Mouse (Mus musculus) thymus, postnatal 25 days (tissue): ENCODE measurements at regions not wholly inside any gene's neighbourhood (a gene's known extent, or its start where the extent isn't known, plus 50 kb on each side); places are given as distances from the start of the nearest gene placed in this dataset.

Experiments used
- DNase-seq: peaks from one replicate; pipeline ENCODE4 v3.0.0; 2022

DNA sequence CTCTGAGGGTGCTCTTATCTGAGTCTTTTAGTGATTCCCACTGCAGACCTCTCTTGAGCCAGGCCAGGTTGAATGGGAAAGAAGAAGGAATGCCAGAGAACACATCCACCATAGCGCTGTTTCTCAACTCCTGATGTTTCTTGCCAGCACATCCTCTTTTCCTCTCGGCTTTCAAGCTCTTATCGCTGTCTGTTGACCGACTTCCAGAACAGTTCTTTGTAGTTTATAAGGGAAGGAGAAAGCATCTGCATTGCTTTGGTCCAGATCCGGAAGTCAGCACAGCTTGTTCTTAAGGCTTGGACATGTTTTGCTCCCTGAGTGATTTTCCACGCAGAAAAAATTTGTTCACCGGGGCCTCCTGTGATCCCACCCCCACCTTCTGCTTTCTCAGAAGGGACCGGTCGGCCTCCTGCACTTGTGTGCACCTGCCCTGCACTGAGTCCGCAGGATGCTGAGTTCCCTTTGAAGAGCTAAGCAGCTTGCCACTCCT lies 183.7 kb downstream of the Bcl2l11 start:
- no peak for DNase-seq

DNA sequence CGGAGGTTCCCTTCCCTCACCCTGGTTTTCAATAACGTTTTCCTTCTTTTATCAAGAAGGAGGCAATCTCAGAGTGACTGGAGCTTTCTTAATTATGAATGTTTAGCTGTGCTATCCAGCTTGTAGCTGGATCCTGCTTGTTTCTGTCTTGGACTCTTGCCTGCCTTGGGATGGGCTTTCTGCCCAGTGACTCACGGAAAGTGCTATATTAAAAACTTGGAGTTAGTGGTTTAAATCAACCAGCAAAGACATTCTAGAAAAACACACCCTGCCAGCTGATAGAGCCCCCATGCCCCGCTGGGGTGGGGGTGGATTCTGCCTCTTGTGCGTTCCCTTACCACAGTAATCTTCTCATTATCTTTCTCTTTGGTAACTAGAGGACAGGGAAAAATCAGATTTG lies 184.2 kb downstream of the Bcl2l11 start:
- DNase-seq = no peak

DNA sequence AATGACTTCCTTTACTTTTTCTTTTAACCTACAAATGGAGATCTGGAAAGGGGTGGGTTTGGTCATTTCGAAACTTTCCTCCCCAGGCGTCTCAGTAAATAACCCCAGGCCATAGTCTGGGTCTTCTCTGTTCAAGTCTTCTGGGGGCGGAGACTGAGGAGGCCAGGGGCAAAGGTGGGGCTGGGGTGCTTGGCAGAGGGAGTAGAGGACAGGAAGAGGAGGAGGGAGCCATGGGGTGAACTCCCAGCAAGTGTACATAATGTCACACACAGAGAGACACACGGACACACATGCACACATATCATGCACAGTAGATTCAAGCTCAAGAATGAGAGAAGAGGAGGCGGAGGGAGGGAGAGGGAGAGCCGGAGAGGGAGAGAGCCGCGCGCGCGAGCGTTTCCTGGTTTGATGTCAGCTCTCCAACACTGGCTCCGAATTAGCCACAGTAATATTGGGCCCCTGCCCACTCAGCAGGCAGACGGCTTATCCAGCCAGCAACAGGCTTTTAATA lies 186.3 kb downstream of the Bcl2l11 start:
- DNase-seq = peak; percentile 53

DNA sequence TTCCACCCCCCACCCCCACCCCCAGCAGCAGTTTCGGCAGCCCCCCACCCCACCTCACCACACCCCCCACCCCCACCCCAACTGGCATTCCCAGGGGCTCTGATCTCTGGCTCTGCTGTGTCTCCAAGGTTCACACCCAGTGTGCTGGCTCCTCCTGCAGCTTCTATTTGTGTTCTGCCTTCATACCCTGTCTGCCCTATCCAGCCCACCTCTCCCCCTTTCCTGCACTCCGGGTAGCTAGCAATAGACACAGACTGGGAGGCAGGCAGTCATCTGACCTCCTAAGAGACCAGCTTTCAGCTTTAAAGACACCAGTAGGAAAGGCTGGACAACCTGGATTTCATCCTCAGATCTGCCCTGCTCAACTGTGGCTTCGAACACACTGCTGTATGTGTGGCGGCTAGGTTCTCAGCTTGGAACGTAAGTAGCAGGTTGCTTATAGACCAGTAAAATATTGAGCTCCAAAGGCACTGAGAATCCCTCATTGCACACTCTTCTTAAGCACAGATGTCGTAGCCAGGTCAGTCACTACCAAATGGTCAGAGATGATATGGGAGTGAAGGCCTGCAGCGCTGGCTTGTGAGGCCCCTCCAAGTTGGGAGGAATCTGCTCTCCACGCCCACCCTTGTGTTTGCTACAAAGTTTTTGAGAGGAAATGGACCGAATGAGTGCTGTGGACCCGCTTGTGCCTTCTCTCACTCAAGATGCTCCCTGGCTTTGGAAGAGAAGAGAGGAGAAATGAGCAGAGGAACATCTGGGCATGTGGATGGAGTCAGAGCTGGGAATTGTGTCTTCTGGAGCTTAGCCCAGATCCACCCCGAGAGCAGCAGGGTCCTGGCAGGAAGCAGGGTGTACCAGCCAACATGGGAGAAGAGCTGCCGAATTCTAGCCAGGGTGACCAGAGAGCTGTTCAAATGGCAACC lies 187.1 kb downstream of the Bcl2l11 start:
- no peak for DNase-seq

DNA sequence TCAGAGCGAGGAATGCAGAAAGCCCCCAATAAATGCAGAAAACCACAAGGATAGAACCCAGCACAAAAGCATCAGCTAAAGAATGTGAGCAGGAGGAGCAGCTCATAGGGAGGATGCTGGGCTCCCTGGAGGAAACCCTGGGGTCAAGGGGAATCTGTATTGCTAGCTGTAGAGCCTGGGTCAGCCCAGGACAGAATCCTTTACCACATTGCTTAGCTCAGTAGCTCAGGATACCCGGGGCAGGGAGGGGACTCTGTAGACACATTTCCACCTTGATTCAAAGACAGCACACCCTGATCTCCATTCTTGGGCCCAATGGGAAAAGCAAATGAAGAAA lies 187.7 kb downstream of the Bcl2l11 start:
- DNase-seq = no peak

DNA sequence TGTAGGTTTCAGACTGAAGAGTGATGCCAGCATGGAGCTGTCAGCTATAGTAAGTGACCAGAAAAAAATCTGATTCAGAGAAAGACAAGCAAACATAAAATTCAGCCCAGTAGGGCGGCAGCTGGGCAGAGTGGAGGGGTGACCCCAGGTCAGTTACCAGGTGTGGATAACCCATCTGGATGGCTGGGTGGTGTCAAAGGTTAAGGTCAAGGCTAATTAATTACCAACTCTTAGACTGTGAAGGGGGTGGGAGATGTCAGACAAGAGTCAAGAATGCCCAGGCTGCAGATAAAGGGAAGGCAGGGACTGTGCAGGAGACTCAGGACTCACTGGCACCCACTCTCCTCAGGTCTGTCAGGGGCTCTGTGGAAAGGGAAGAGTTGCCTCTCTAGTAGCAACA lies 188.1 kb downstream of the Bcl2l11 start:
- DNase-seq = no peak

DNA sequence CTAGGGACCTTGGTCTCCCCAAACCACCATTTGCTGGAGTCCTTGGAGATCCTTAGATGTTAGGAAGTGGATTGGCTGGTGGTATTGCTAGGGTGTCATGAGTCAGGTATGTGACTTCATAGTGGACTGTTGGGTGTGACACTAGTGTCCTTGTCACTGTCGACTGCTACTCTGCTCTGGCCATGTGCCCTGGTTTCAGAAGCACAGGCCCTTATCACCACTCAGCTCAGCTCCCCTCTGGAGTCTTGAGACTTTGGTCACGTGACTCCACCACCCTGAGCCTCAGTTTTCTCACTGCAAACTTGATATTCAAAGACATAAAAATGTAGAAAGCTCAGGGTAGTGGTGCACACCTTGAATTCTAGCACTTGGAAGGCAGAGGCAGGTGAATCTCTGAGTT lies 190.7 kb downstream of the Bcl2l11 start:
- no peak for DNase-seq

DNA sequence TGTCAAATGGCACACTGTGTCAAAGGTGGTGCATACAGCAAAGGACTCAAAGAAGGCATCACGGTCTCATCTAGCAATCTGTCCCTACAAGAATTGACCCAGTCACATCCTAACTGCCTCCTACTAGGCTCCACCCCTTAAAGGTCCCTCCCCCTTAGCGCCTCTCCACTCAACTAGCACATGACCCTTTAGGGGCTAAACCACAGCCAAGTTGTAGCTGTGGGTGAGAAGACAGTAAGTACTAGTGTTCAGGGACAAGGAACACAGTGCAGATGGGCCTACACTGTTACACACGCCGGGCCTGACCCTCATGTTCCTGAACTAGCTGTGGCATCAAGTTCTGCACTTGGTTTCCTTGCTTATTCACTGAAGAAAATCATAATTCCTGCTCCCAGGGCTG lies 192.4 kb downstream of the Bcl2l11 start:
- DNase-seq = no peak

DNA sequence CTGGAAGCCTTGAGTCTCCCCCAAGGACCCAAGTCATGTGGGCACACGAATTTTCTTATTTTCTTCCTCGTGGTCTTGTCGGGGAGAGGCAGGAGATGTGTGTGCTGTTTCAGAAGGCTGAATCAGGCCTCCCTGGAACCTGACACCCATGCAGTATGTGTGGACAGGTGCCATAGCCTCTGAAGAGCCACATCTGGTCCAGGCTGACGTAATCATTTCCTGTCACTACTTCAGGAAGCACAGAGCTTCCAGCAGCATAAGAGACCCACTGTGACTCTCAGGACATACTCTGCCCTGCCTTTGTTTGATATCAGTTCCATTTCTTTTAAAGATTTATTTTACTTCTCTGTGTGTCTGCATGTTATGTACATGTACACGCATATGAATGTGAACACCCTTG lies 193.1 kb downstream of the Bcl2l11 start:
- peak; percentile 44 for DNase-seq

DNA sequence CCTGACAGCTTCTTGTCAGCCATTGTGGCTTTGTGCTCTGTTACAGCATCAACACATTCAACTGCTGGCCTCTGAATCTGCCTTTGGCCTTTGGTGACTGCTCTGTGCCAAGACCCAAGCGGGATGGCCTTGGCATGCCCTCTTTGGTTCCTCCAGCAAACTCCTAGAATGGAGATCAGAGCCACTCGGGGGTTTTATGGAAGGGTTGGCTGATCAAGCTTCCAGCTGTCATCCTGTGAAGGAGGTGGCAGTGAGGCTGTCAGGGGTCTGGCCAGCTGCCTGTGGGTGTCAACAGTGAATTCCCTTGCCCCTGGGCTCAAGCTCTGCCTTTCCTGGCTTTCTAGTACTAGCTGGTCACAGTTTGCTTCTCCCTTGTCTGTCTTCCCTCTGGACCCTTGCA lies 195.6 kb downstream of the Bcl2l11 start:
- DNase-seq = no peak

DNA sequence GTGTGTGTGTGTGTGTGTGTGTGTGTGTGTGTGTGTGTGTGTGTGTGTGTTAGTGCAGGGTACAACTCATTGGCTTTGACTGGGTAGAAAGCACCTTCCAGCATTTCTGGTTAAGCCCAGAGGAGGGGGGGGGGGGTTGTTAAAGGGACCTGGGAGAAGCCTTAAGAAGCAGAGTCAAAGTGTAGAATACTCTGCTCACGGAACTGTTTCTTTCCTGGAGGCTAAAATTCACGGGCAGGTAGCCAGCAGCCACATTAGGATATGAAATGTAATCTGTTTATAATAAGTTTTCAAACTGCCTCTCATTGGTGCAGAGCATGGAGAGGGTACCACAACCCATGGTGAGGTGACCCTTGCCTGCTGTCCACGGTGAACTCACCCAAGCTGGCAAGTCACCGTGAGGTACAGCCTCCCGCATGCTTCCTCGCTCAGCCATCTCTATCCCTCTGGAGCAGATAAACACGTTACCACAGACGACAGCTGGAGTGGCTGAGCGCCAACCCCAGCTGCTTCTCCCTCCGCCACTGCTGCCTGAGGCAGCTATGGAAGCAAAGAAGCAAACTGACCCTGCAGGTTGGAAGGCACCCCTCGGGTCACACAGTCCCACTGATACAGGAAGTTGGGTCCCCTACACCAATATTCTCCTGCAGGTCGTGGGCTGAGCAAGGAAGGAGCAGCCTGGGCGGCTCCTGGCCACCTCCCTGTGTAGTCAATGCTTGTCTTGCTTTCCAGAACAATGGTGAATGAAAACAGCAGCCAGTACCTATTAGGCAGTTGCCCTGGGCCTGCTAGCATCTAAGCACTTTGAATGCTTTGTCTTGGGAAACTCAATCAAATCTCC lies 198.6 kb downstream of the Bcl2l11 start:
- DNase-seq = no peak

DNA sequence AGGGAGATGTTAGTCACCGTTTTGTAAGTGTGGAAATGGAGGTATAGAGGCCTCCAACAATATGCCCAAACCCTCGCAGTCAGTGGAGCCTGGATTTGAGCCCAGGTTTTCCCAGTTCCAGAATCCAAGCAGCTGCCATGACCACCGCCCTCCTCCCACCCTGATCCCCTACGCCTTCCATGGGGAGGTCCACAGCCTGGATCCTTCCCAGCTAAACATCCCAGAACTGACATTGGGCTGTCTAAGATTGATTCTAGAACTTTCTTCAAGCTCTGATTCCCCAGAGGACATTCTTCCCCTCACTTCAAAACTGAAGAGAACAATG lies 199.2 kb downstream of the Bcl2l11 start:
- DNase-seq = no peak

DNA sequence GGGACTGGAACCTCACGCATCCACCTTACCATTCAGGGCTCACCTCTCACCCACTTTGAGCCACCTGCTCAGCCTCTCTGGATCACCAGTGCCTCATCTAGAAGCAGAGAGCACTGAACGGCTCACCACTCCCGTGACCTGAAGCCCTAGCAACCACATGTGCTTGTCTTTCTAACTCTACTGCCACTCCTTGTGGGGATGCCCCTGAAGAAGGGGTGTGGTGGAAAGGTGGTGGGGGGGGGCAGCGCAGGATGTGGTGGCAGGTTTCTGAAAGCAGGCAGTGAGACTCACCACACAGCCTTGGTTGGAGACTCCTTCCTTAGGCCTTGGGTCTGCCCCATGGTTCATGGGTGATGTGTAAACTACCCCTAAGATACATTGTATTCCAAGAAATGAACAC lies 199.6 kb downstream of the Bcl2l11 start:
- DNase-seq = peak; percentile 49

DNA sequence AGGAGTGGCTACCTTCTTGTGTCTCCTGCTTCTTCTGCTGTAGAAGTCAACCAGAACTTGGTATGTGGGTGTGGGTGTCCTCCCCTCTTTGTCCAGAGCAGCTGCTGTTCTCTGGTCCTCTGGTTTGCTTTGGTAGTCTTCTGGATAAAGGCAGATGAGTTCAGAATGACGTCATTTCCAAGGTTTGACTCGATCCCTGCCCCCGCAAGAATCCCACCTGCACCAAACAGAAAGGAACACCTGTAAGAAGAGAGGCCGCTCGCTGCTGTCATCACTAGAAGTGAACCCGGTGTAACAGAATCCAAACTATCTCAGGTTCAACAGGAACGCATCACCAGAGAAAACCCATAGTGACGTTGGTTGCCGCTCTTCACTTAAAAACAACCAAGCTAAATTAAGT lies 205.0 kb downstream of the Bcl2l11 start:
- no peak for DNase-seq

DNA sequence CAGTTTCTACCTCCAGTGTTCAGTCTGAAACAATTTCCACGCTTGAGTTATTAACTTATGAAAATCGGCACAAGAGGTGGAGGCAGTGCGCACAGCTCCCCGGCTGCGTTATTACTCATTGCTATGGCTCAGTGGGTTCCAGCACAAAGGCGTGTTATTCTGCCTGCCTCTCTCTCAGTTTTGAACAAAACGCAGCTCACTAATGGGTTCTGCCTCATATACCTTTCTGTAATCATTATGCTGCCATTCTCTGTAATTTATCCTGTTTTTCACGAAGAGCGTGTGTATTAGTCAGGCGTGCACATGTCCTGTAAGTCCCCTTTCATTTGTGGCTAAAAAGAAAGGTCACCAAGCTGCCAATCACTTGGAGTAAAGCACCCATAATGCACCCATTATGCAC lies 205.4 kb downstream of the Bcl2l11 start:
- no peak for DNase-seq

DNA sequence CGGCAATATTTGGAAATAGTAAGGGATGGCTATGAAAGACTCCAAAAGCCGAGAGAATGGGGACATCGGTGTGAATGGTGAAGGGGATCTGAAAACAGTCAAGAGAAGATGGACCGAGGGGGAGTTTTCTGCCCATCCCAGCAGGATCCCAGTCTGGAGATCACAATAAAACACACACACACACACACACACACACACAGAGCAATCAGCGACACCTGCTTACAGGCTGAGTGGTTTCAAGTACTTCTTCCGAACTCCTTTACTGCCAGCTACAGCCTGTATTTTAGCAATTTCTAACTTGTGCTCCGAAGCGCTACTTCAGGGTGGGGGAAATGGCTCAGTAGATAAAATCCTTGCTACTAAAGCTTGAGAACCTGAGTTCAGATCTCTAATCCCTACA lies 205.8 kb downstream of the Bcl2l11 start:
- no peak for DNase-seq

DNA sequence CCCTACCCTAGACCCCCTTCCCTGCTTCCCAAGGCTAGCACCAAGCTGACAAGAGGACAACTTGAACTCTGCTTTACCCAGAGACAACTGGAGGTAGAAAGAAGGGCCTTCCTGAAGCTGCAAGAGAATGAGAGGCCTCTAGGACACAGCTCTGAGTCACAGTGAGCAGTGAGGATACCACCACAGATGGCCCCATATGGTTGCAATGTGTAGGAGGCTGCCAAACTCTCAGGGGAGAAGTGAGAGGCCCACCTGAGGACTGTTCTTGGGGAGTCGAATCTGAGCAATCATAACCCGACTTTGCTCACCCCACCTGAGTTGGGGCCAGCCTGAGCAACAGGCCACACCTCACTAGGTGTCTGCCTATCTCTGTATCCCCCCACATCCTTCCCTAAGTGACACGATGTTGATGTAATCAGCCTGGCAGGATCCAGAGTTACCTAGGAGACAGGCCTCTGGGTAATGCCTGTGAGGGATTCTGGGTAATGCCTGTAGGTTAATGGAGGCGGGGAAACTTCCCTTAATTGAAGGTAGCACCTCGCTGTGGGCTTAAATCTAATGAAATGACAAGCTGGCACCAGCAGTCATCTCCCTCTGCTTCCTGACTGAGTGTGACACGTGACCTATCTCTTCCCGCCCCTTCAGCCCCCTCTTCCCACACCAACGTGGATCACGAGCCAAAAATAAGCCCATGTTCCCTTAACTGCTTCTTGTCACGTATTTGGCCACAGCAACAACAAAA lies 207.7 kb downstream of the Bcl2l11 start:
- DNase-seq = no peak

DNA sequence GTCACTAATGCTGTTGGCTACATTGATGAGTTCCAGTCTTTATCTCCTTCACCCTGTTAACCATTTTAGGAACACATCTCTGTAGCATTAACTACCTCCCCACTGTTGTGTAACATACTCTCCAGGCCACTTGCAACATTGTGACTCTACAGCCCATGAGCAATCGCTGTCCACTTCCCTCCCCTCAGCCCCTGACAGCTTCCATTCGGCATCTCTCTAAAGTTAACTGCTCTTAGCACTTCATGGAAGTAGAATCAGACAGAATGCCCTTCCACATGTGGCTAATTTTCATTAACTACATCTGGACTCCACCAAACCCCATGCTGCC lies 208.3 kb downstream of the Bcl2l11 start:
- no peak for DNase-seq

DNA sequence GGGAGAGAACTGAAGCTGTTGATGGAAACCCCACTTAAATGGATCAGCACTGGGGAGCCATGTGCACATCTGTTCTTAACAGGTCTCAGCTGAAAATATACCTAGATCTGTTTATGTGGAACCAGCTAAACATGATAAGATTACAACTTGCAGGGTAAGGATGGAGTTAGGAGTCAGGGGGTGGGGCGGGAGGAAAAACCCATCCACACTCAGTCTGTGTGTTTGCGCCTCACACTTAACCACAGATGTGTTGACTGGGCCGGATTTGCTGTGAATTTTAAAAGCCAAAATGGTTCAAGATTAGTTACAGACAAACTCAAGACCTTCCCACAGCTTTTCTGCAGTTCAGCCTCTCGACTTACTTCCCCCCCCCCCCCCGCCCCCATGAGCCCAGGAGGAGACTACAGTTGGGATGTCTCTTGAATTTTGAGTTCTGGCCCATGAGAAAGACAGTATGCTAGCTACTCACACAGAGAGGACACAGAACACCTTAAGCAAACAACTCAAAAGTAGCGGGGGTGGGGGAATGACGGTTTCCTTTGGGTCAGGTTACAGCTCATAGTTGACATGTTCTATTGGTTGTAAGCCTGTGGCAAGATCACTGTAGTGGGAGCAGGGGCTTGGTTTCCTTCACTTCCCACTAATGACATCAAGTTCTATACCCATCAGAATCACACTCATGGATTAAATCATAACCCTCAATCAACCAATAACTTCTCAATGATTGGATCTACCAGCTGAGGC lies 209.1 kb downstream of the Bcl2l11 start:
- no peak for DNase-seq

DNA sequence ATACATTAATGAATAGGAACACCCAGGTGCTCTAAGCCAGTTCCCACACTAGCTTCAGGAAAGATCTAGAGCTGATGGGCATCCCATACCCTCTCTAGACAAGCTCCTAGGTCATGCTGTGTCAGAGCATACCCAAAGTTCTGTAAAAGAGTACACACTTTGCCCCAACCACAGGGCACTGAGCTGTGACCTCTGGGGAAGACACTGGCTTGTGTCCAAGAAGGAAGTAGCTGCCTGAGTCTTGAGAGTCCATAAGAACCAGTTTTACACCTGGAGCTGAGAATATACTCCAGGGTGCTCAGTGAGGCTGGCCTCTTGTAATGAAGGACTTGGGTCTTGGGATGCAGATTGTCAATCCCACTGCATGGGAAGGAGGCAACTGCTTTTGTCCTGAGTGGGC lies 211.4 kb downstream of the Bcl2l11 start:
- DNase-seq = no peak

DNA sequence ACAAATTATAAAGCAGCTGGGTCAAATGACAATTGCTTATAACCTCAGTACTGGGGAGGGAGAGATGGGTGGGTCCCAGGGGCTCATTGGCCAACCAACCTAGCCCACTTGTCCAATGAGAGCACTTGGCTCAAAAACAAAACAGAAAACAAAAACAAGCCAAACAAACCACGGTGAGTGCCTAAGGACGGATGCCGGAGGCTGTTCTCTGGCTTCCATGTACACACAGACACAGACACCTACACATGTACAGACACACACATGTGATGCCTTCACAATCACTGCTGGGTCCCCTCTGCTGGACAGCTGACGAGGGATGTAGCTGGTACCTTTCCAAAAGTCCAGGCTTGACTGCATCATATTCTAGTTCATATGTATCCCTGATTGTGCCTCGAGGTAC lies 212.0 kb downstream of the Bcl2l11 start:
- no peak for DNase-seq

DNA sequence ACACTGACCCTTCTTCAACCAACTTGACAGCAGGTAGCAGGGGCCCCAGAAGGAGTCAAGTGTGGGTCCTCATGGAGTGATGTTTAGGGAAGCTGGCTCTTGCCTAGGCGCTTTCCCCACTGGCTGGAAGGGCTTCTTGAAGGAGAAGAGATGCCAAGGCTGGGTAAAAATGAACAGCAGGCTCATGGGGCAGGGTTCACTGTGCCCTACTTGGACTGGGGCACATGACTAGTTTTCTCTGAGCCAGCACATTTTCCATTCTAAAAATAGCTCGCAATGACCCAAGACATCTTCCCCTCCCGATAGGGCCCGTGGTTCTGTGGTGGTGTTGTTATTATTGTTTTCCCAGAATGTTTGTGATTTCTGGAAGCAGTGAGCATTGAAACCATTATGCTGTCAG lies 212.6 kb downstream of the Bcl2l11 start:
- no peak for DNase-seq
